Mouse (Mus musculus): ENCODE data around the gene Kcnrg. TPM values are rescaled to one million over a fixed set of nuclear protein-coding genes. Genes with fewer than 3 reads are reported as not detected.
A peak's percentile ranks its signal among the peaks of the same experiment; 100 is the strongest.
"Not testable (repeated sequence)": the region's sequence is repeated elsewhere in the genome, so short reads cannot be mapped to it uniquely, and the experiment has no call there.

Gene Kcnrg
- 0.55 and 0.61 TPM in 2 replicates for polyA plus RNA-seq (2014; fragmentation: Nextera tagmentation; extraction: Ambion mirVana)

DNA sequence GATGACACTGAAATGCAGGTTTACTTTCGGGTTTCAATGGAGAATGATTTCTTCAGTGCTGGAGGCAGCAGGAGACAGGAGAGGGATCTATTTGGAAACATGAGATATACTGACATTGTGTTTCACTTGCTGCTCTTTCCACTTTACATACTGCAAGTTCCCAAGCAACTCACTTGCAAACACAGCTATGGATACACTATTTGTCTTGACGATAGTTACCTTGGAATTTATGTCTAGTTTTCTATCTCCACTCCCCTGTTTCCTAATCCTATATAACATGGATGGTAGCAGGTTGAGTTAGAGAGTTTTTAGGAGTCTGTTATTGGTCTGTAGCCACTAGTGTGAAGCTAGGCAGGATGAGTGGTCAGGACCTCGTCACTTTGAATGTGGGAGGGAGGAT lies at the start of gene Kcnrg:
Gene Kcnrg (plus strand): TSS at position 301 of the 400 bp plus-strand sequence.
- WGBS = 78% methylated on average over 3 of the region's 3 CpGs

DNA sequence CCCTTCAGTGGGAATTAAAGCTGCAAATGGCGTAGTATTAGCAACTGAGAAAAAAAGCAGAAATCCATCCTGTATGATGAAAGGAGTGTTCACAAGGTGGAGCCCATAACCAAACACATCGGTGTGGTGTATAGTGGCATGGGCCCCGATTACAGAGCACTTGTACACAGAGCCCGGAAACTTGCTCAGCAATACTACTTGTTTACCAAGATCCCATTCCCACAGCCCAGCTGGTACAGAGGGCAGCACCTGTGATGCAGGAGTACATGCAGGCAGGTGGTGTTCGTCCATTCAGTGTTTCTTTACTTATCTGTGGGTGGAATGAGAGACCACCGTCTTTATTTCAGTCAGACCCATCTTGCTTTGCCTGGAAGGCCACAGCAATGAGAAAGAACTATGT lies 48.4 kb upstream of the Kcnrg start:
- Histone ChIP-seq H3K27ac (ENCODE audit: low read depth, low read length) (no peak overlapping the region), H3K9ac (ENCODE audit: low read depth, low read length) (no peak overlapping the region), H3K9me3 (ENCODE audit: control insufficient read depth, low read length) (no peaks in the 10 kb centered on the region), H3K27me3 (replicated peaks; ENCODE audit: control insufficient read depth, insufficient read depth, low read length) (no peaks in the 10 kb centered on the region), H3K36me3 (ENCODE audit: control insufficient read depth, insufficient read depth, low read length) (no peaks in the 10 kb centered on the region), H3K4me3 (ENCODE audit: low read depth, low read length) (no peak overlapping the region), H3K4me1 (replicated peaks; ENCODE audit: control insufficient read depth, insufficient read depth, low read length) (no peaks in the 10 kb centered on the region), H3K4me2 (no peak overlapping the region)
- ATAC-seq (replicated peaks; ENCODE audit: low FRiP score) (no peak), DNase-seq (ENCODE audit: low spot score) (no peak)
- WGBS = 87% methylated on average over 6 of the region's 6 CpGs

More for the DNA sequence above, at the start of gene Kcnrg:
- Histone ChIP-seq H3K4me1 (replicated peaks; ENCODE audit: control insufficient read depth, insufficient read depth, low read length) (no peaks in the 10 kb centered on the region), H3K4me3 (ENCODE audit: low read depth, low read length) (no peak within 1 kb of the TSS), H3K9me3 (ENCODE audit: control insufficient read depth, low read length) (no peaks in the 10 kb centered on the region), H3K36me3 (ENCODE audit: control insufficient read depth, insufficient read depth, low read length) (peaks cover 7% of the 10 kb centered on the region; the same call in 1 of the 2 replicates), H3K27me3 (replicated peaks; ENCODE audit: control insufficient read depth, insufficient read depth, low read length) (no peaks in the 10 kb centered on the region), H3K9ac (ENCODE audit: low read depth, low read length) (no peak within 1 kb of the TSS), H3K4me2 (no peak within 1 kb of the TSS), H3K27ac (ENCODE audit: low read depth, low read length) (no peak within 1 kb of the TSS)
- DNase-seq (ENCODE audit: low spot score) (no peak), ATAC-seq (replicated peaks; ENCODE audit: low FRiP score) (no peak)

- Histone ChIP-seq H3K36me3 (ENCODE audit: control insufficient read depth, insufficient read depth, low read length) (no peaks in the 10 kb centered on the region), H3K9me3 (ENCODE audit: control insufficient read depth, low read length) (no peaks in the 10 kb centered on the region), H3K4me2 (no peak overlapping the region), H3K9ac (ENCODE audit: low read depth, low read length) (no peak overlapping the region), H3K4me3 (ENCODE audit: low read depth, low read length) (no peak overlapping the region), H3K27ac (ENCODE audit: low read depth, low read length) (no peak overlapping the region), H3K4me1 (replicated peaks; ENCODE audit: control insufficient read depth, insufficient read depth, low read length) (no peaks in the 10 kb centered on the region), H3K27me3 (replicated peaks; ENCODE audit: control insufficient read depth, insufficient read depth, low read length) (no peaks in the 10 kb centered on the region)
- no peak for ATAC-seq (replicated peaks; ENCODE audit: low FRiP score)
- 67% methylated on average over 3 of the region's 3 CpGs for WGBS
- no peak for DNase-seq (ENCODE audit: low spot score)
Observed at GRCm38 (mm10) chr14:61559856-61560255, 47.4 kb upstream of the Kcnrg start.

- not testable (repeated sequence) for H3K4me1 ChIP-seq (replicated peaks; ENCODE audit: control insufficient read depth, insufficient read depth, low read length); DNase-seq (ENCODE audit: low spot score)
Observed at GRCm38 (mm10) chr14:61566211-61566610, 41.0 kb upstream of the Kcnrg start.

DNA sequence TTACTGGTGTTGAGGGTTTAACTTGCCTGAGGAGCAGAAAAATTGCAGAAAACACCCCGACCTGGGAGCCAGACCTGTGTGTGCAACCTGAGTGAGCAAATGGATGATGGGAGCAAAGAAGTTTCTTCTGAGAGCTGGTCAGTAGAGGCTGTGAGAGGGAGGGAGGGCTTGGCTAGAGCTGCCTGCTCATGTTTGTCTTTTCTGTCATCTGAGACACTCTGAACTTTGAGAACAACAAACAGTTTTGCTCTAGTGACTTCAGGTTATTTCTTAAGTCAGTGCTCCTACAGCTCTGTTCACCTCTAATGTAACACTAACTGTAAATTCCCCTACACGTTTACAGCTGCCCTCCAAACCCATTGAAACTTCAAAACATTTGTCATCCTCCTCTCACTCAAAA lies 37.9 kb upstream of the Kcnrg start:
- Histone ChIP-seq H3K4me2 (no peak overlapping the region), H3K4me3 (ENCODE audit: low read depth, low read length) (no peak overlapping the region), H3K27ac (ENCODE audit: low read depth, low read length) (no peak overlapping the region), H3K9ac (ENCODE audit: low read depth, low read length) (no peak overlapping the region), H3K9me3 (ENCODE audit: control insufficient read depth, low read length) (no peaks in the 10 kb centered on the region), H3K27me3 (replicated peaks; ENCODE audit: control insufficient read depth, insufficient read depth, low read length) (no peaks in the 10 kb centered on the region), H3K4me1 (replicated peaks; ENCODE audit: control insufficient read depth, insufficient read depth, low read length) (no peaks in the 10 kb centered on the region), H3K36me3 (ENCODE audit: control insufficient read depth, insufficient read depth, low read length) (no peaks in the 10 kb centered on the region)
- 65% methylated on average over 2 of the region's 2 CpGs for WGBS
- DNase-seq (ENCODE audit: low spot score) (no peak), ATAC-seq (replicated peaks; ENCODE audit: low FRiP score) (no peak)

More at GRCm38 (mm10) chr14:61566211-61566610, 41.0 kb upstream of the Kcnrg start:
- H3K4me2 ChIP-seq; H3K27ac ChIP-seq (ENCODE audit: low read depth, low read length); H3K9me3 ChIP-seq (ENCODE audit: control insufficient read depth, low read length); ATAC-seq (replicated peaks; ENCODE audit: low FRiP score); H3K9ac ChIP-seq (ENCODE audit: low read depth, low read length); H3K4me3 ChIP-seq (ENCODE audit: low read depth, low read length); H3K27me3 ChIP-seq (replicated peaks; ENCODE audit: control insufficient read depth, insufficient read depth, low read length); H3K36me3 ChIP-seq (ENCODE audit: control insufficient read depth, insufficient read depth, low read length): not testable (repeated sequence)
- 44% methylated on average over 4 of the region's 4 CpGs for WGBS

- Histone ChIP-seq H3K27ac (ENCODE audit: low read depth, low read length) (no peak overlapping the region), H3K27me3 (replicated peaks; ENCODE audit: control insufficient read depth, insufficient read depth, low read length) (no peaks in the 10 kb centered on the region), H3K9ac (ENCODE audit: low read depth, low read length) (no peak overlapping the region), H3K36me3 (ENCODE audit: control insufficient read depth, insufficient read depth, low read length) (no peaks in the 10 kb centered on the region), H3K4me2 (no peak overlapping the region), H3K9me3 (ENCODE audit: control insufficient read depth, low read length) (no peaks in the 10 kb centered on the region), H3K4me1 (replicated peaks; ENCODE audit: control insufficient read depth, insufficient read depth, low read length) (no peaks in the 10 kb centered on the region), H3K4me3 (ENCODE audit: low read depth, low read length) (no peak overlapping the region)
- peak; percentile 66 for DNase-seq (ENCODE audit: low spot score)
- no peak for ATAC-seq (replicated peaks; ENCODE audit: low FRiP score)
- WGBS = 12% methylated on average over 4 of the region's 4 CpGs
Observed at GRCm38 (mm10) chr14:61571366-61571765, 35.9 kb upstream of the Kcnrg start.

DNA sequence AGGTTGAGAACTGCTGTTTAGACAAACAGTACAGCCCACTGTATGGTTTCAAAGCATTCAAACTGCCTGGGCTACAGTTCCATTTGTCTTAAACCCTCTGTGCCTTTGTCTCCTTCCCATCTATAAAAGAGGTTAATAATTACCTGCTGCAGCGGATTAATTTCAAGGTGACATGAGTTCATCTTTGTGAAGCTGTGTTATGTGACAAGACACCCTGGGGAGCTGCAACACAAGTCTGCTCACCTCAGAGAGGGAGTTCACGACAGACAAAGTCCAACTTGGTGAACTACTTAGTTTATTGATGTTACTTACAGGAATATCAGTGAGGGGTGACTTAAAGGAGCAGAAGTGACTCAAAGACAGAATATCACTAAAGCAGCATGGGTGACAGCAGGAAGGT lies 35.1 kb upstream of the Kcnrg start:
- no peak overlapping the region for H3K4me2 ChIP-seq
- H3K27me3 ChIP-seq (replicated peaks; ENCODE audit: control insufficient read depth, insufficient read depth, low read length) = no peaks in the 10 kb centered on the region
- H3K9me3 ChIP-seq (ENCODE audit: control insufficient read depth, low read length) = no peaks in the 10 kb centered on the region
- WGBS = 83% methylated on average over 2 of the region's 2 CpGs
- no peaks in the 10 kb centered on the region for H3K36me3 ChIP-seq (ENCODE audit: control insufficient read depth, insufficient read depth, low read length)
- DNase-seq (ENCODE audit: low spot score) (no peak), ATAC-seq (replicated peaks; ENCODE audit: low FRiP score) (no peak)
- H3K4me3 ChIP-seq (ENCODE audit: low read depth, low read length) = no peak overlapping the region
- H3K27ac ChIP-seq (ENCODE audit: low read depth, low read length) = no peak overlapping the region
- no peak overlapping the region for H3K9ac ChIP-seq (ENCODE audit: low read depth, low read length)
- no peaks in the 10 kb centered on the region for H3K4me1 ChIP-seq (replicated peaks; ENCODE audit: control insufficient read depth, insufficient read depth, low read length)

DNA sequence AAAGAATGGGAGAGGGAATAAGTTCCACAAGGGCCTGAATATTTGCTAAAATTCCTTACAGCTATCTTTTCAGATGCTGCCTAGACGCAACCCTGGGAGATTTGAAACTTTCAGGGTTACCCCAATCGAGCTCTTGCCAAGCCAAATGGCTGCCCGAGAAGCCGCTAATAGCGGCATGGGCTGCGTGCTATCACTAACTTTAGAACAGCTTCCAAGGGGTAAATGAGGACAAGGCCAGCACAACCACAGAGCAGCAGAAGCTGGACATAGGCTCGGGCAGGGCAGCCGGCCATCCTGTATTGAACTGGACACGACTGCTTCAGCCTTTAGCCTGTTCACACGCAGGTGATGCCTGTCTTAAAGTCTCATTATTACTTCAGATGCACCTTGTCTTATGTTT lies 32.2 kb upstream of the Kcnrg start:
- Histone ChIP-seq H3K9ac (ENCODE audit: low read depth, low read length) (no peak overlapping the region), H3K9me3 (ENCODE audit: control insufficient read depth, low read length) (no peaks in the 10 kb centered on the region), H3K36me3 (ENCODE audit: control insufficient read depth, insufficient read depth, low read length) (no peaks in the 10 kb centered on the region), H3K4me3 (ENCODE audit: low read depth, low read length) (no peak overlapping the region), H3K27me3 (replicated peaks; ENCODE audit: control insufficient read depth, insufficient read depth, low read length) (no peaks in the 10 kb centered on the region), H3K4me1 (replicated peaks; ENCODE audit: control insufficient read depth, insufficient read depth, low read length) (no peaks in the 10 kb centered on the region), H3K27ac (ENCODE audit: low read depth, low read length) (no peak overlapping the region), H3K4me2 (no peak overlapping the region)
- no peak for ATAC-seq (replicated peaks; ENCODE audit: low FRiP score)
- no peak for DNase-seq (ENCODE audit: low spot score)
- 81% methylated on average over 10 of the region's 10 CpGs for WGBS

DNA sequence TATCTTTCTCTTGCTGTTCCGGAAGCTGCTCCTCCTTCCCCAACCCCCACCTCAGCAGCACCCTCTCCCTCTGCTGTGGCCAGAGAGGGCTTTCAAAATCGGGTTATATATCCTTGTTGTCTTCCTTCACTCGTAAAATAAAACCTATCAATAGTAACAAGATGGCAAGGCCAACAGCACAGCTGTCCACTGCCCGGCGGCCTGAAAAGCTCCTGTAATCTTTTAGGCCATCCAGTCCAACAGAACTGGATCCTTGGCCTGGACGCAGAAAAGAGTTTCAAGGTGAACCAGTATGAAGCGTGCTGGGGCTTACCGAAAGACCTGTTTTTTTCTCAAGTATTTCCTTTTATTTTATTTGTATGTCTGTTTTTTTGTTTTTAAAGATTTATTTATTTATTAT lies 31.3 kb upstream of the Kcnrg start:
- Histone ChIP-seq H3K36me3 (ENCODE audit: control insufficient read depth, insufficient read depth, low read length) (no peaks in the 10 kb centered on the region), H3K4me2 (no peak overlapping the region), H3K9ac (ENCODE audit: low read depth, low read length) (no peak overlapping the region), H3K9me3 (ENCODE audit: control insufficient read depth, low read length) (no peaks in the 10 kb centered on the region), H3K27ac (ENCODE audit: low read depth, low read length) (no peak overlapping the region), H3K27me3 (replicated peaks; ENCODE audit: control insufficient read depth, insufficient read depth, low read length) (no peaks in the 10 kb centered on the region), H3K4me1 (replicated peaks; ENCODE audit: control insufficient read depth, insufficient read depth, low read length) (no peaks in the 10 kb centered on the region), H3K4me3 (ENCODE audit: low read depth, low read length) (no peak overlapping the region)
- 85% methylated on average over 8 of the region's 8 CpGs for WGBS
- no peak for DNase-seq (ENCODE audit: low spot score)
- no peak for ATAC-seq (replicated peaks; ENCODE audit: low FRiP score)

Data from liver, embryonic 11.5 days (tissue).